In the genomic region with DNA sequence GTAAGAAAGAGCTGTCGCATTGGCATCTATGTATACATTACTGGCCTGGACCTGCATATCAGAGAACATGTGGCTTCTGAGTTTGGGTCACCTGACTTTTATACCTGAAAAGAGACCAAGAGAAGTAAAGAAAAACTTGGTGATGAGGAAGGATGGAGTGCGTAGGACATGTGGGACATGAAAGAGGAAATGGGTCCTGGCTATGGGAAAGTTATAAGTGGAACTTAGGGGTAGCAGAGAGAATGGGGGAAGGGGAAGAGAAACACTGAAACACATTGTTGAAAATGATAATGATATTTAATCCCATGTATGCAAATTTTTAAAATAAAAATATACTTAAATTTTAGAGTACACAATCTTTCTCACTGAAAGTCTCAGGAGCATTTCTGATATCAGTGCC, we compare ENCODE assay signal across 29 mouse cellular contexts.
"Had no signal": no experiment of that assay in that cellular context is flagged by ENCODE, and none has a peak within 500 bp of the region (broad histone marks: within the 10 kb centered on the region; RNA-seq: fewer than 3 reads in every experiment).

No protein-coding gene starts in this region.

- H3K27ac ChIP-seq: embryonic facial prominence, embryonic 10.5 days; embryonic facial prominence, embryonic 12.5 days; embryonic facial prominence, embryonic 13.5 days; embryonic facial prominence, embryonic 15.5 days; forebrain, embryonic 10.5 days; forebrain, embryonic 12.5 days; forebrain, embryonic 13.5 days; forebrain, embryonic 15.5 days; gastrocnemius, adult 2 months; heart, adult 2 months had no signal

- H3K4me1 ChIP-seq: forebrain, embryonic 13.5 days; forebrain, embryonic 15.5 days had no signal

- H3K27me3 ChIP-seq: embryonic facial prominence, embryonic 12.5 days; embryonic facial prominence, embryonic 13.5 days; embryonic facial prominence, embryonic 15.5 days; forebrain, embryonic 12.5 days; forebrain, embryonic 13.5 days; forebrain, embryonic 15.5 days had no signal

- H3K36me3 ChIP-seq: embryonic facial prominence, embryonic 10.5 days; embryonic facial prominence, embryonic 12.5 days; embryonic facial prominence, embryonic 13.5 days; embryonic facial prominence, embryonic 15.5 days; forebrain, embryonic 10.5 days; forebrain, embryonic 12.5 days; forebrain, embryonic 15.5 days had no signal

- H3K4me3 ChIP-seq: embryonic facial prominence, embryonic 10.5 days; embryonic facial prominence, embryonic 12.5 days; embryonic facial prominence, embryonic 13.5 days; embryonic facial prominence, embryonic 15.5 days; erythroblast, embryonic 14.5 days; forebrain, embryonic 10.5 days; forebrain, embryonic 12.5 days; forebrain, embryonic 13.5 days; forebrain, embryonic 15.5 days; gastrocnemius, adult 2 months; heart, adult 2 months had no signal

- H3K9me3 ChIP-seq: embryonic facial prominence, embryonic 10.5 days; embryonic facial prominence, embryonic 12.5 days; embryonic facial prominence, embryonic 13.5 days; embryonic facial prominence, embryonic 15.5 days; forebrain, embryonic 10.5 days; forebrain, embryonic 12.5 days; forebrain, embryonic 13.5 days; forebrain, embryonic 15.5 days had no signal

- H3K4me2 ChIP-seq: embryonic facial prominence, embryonic 12.5 days; embryonic facial prominence, embryonic 13.5 days; embryonic facial prominence, embryonic 15.5 days; forebrain, embryonic 12.5 days; forebrain, embryonic 13.5 days; forebrain, embryonic 15.5 days had no signal

- DNase-seq: cerebellum, adult 2 months; cerebellum, adult 8-10 months; cerebellum, adult 9-10 months; cerebellum, adult 9-11 months; cerebellum, postnatal 10 days; cerebellum, postnatal 14 days; cerebellum, postnatal 25 days; cerebellum, postnatal 36 days; embryo, embryonic 11 days; forebrain, postnatal 0 days; gastrocnemius, adult 2 months; gastrocnemius, postnatal 10 days; gastrocnemius, postnatal 14 days; gastrocnemius, postnatal 25 days; gastrocnemius, postnatal 36 days; heart, adult 11 months; heart, adult 18-20 months; heart, adult 2 months had no signal

- H3K9ac ChIP-seq: embryonic facial prominence, embryonic 12.5 days; embryonic facial prominence, embryonic 13.5 days; embryonic facial prominence, embryonic 15.5 days; forebrain, embryonic 12.5 days; forebrain, embryonic 13.5 days; forebrain, embryonic 15.5 days; forebrain, postnatal 0 days had no signal

- ATAC-seq: forebrain, embryonic 13.5 days; forebrain, embryonic 14.5 days; forebrain, embryonic 15.5 days; forebrain, embryonic 16.5 days; forebrain, postnatal 0 days had no signal
